Mouse (Mus musculus) G1E (cell line): ENCODE data around the gene St6galnac3.

Experiments used
- CTCF ChIP-seq: IDR thresholded peaks from 2 replicates; pipeline ENCODE4 v1.5.1; 2012; ENCODE audit warnings: low read depth, low read length, inconsistent platforms, mixed read lengths
- POLR2AphosphoS5 ChIP-seq: IDR thresholded peaks from 2 replicates; pipeline ENCODE4 v1.6.1; 2012; ENCODE audit warnings: low read depth, low read length, inconsistent platforms; ENCODE audit not compliant: insufficient replicate concordance

DNA sequence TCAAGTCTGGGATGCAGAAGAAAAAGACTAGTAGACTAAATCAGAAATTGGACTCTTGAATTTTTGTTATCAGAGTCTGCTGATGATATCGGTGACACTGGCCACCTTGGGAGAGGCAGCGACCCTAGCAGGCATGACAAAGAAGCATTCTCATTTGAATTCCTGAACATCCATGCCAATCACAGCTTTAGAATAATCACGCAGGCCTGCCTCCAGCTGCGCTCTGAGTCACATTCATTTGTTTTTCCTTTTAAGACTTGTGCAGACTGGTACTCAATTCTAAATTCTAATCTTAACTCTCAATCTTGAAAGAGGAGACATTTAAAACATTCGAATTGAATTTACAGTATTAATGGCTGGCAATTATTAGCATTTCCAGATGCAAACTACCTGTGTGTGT lies 83.2 kb downstream of the St6galnac3 start:
- TF ChIP-seq CTCF (no peak), POLR2AphosphoS5 (no peak)
